Mouse (Mus musculus) right cerebral cortex, postnatal 36 days (tissue): Measurements from ENCODE around the gene Exoc3l2.
"Not testable (repeated sequence)": the region's sequence is repeated elsewhere in the genome, so short reads cannot be mapped to it uniquely, and the experiment has no call there.

Source experiments
- DNase-seq, 2 experiments: peaks; one replicate each; pipeline ENCODE4 v3.0.0; 2022; ENCODE audit warnings: low spot score in 2 of 2, mixed read lengths in 1 of 2

Gene Exoc3l2

GRCm38 (mm10) chr7:19486549-19486948, 23.4 kb downstream of the Exoc3l2 start:
- DNase-seq = no peak

- no peak for DNase-seq
Measured at GRCm38 (mm10) chr7:19489525-19489924, 26.4 kb downstream of the Exoc3l2 start.

GRCm38 (mm10) chr7:19491731-19492130, 28.6 kb downstream of the Exoc3l2 start:
- no peak for DNase-seq

- DNase-seq = no peak
Measured at GRCm38 (mm10) chr7:19494751-19495474, 31.8 kb downstream of the Exoc3l2 start.

GRCm38 (mm10) chr7:19495521-19496213, 32.5 kb downstream of the Exoc3l2 start:
- DNase-seq = no peak

- no peak for DNase-seq
Measured at GRCm38 (mm10) chr7:19496214-19496555, 33.1 kb downstream of the Exoc3l2 start.

GRCm38 (mm10) chr7:19498326-19498725, 35.2 kb downstream of the Exoc3l2 start:
- DNase-seq = no peak

DNA sequence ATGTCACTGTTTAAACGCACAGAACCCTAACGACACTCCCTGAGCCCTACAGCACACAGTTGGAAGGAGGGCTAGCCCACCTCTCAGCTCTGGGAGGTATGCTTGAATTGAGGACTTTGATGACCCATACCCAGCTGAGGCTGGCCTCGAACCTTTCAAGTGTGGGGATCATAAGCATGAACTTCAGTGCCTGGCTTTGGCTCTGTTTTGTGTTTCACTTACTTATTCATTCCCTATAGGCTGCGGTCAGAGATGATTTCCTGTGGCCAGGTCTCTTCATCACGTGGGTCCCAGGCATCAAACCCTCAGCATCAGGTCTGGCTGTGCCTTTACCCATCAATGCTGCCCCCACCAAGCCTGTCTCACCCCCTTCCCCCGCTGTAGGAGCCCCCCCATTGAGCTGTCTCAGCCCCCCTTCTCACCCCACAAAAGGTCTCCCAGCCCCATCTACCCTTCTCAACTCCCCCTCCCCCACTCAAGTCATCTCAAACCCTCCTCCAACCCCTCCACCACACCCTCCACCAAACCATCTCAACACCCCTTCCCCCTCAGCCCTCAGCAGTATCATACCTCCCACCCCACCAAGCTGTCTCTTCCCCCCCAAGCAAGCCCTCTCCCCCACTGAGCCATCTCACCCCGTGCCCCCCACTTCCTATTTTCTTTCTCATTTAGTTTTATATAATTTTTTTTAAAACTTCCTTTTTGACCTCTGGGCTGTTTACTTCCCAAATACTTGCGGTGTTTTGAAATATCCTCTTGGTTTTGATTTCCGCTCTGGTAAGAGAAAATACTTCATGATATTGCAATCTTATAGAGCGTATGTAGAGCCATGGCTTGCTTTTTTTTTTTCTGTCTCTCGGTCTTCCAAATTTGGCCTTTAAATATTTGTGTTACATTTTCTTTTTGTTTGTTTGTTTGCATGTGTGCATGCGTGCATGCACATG, 37.6 kb downstream of the Exoc3l2 start:
- no peak for DNase-seq

GRCm38 (mm10) chr7:19501658-19502057, 38.5 kb downstream of the Exoc3l2 start:
- no peak for DNase-seq

GRCm38 (mm10) chr7:19503481-19504068, 40.4 kb downstream of the Exoc3l2 start:
- no peak for DNase-seq

GRCm38 (mm10) chr7:19506326-19506725, 43.2 kb downstream of the Exoc3l2 start:
- no peak for DNase-seq

GRCm38 (mm10) chr7:19506969-19507611, 44.0 kb downstream of the Exoc3l2 start:
- DNase-seq = no peak

DNA sequence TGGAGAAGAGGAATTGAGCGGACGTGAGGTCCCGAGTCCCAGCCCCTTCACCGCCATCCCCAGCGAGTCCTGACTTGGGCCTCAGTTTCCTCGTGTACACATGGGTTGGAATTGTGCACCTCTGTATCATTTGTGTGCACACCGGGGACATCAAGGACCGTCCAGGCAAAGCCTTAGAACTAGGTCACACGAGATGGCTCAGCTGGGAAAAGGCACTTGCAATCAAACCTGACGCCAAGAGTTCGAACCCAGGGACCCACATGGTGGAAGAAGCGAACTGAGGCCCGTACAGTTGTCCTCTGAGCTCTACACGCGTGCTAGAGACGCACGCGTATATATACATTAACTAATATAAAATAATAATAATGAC, 44.5 kb downstream of the Exoc3l2 start:
- DNase-seq = no peak

- peak; percentile 93 for DNase-seq
Measured at GRCm38 (mm10) chr7:19508150-19508923, 45.2 kb downstream of the Exoc3l2 start, which contains the start of the genes Bloc1s3 and Trappc6a. Bloc1s3 (minus strand) TSS chr7:19508367. Trappc6a (plus strand) TSS chr7:19508395.

DNA sequence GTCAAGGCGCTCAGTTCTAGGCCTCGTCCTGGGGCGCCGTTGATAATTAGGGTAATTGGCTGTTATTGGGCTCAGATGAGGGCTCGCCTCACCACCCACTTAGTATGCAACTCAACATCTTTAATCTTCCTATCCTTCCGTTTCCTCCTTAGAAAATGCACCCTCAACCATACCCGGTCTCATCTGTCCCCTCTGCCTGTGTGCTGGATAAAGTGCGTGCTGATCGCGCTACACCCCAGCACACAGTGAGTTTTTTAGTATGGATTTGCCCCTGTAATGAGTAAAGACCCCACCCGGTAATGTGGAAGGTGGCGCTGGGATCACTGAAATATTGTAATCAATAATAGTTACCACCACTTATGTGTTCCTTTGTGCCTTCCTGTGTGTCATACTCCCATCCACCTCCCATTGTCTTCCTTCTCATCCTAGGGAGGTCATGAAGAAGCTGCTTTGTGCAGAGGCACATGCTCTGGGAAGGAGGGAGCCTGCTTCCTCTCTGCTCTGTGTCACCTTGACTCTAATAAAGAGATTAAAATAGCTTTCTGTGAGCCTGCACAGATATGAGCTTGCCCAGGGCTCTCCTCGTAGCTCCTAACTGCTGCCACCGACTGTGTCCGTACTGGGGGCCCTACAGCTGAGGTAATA, 45.9 kb downstream of the Exoc3l2 start:
- no peak for DNase-seq

DNA sequence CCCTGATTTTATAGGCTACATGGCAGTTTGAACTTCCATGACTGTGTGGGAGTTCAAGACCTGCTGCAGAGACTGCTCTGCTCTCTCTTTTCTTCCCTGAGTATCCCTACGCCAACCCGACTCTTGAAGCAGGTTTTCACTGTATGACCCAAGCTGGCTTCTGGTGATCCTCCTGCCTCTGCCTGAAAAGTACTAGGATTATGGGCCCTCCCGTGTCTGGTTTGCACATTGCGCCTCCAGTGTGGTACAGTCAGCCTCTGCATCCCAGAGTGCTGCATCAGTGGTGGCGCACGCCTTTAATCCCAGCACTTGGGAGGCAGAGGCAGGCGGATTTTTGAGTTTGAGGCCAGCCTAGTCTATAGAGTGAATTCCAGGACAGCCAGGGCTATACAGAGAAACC, 46.7 kb downstream of the Exoc3l2 start:
- no peak for DNase-seq

DNA sequence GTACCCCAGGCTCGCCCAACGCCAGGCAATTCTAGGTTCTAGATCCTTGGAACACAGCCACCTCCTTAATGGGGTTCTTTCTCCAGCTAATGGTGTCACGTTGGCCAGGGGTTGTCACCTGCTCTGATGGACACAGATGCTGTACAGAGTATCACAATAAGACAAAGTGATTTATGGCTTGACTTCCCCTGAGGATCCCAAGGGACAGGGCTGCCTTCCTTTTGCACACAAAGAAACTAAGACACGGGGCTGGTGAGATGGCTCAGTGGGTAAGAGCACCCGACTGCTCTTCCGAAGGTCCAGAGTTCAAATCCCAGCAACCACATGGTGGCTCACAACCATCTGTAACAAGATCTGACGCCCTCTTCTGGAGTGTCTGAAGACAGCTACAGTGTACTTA, 48.8 kb downstream of the Exoc3l2 start:
- not testable (repeated sequence) for DNase-seq

DNA sequence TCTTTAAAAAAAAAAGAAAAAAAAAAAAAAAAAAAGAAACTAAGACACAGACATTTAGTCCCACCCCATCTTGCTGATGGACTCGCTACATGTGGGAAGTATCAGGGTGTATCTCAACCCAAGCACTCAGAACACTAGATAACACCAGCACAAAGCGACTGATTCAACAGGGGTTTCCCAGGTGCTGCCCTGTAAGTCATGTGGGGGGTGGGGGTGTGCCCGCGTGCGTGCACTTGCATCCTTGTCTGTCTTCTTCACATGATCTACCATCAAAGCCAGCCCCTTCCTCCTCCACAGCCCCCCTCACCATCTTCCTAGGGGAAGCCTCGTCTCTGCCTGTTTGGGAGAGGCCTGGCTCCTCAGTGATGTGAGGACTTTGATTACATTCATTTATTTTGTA, 49.2 kb downstream of the Exoc3l2 start:
- DNase-seq = no peak

DNA sequence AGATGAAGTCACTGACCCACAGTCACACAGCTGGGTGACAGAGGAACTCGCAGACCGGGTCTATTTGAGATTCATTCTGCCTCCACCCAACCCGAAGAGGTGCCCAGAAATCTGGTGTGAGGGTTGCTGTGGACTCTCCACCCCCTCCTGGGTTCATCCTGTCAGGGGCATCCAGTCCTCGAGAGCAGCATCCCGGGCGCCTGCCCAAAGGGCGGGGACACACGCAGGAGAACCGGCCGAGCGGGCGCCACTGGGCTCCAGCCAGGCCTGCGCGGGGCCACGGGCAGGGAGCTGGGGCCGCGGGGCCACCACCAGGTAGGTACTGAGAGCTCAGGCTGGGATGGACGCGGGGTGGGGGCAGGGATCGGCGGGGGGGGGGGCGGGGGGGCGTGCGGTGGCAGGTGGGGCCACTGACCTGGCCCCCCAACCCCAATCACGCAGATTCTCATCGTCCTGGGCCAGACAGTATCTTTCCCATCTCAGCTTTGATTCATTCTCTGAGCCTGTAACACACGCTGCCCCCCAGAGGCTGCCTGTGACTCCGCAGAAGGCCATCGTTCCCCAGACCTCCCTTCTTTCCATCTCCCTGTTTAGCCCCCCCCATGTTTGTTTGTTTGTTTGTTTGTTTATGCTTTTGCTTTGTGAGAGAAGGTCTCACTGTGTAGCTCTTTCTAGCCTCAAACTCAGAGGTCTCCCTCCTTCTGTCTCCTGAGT, 54.7 kb downstream of the Exoc3l2 start, which contains the start of gene Nkpd1:
Gene Nkpd1 (plus strand): TSS at position 187 of the 714 bp plus-strand sequence.
- no peak for DNase-seq
